Mouse (Mus musculus) hindbrain, embryonic 16.5 days (tissue): ENCODE data around the gene Mlec. TPM values are rescaled to one million over a fixed set of nuclear protein-coding genes. Genes with fewer than 3 reads are reported as not detected.
"Not testable (repeated sequence)": the region's sequence is repeated elsewhere in the genome, so short reads cannot be mapped to it uniquely, and the experiment has no call there.

Experiments
- ATAC-seq: fragments of 200-750 bp; cut with Nextera tagmentation; 2 replicates; pipeline ENCODE4 v1.8.0; 2017; ENCODE audit warnings: moderate TSS enrichment, moderate library complexity
- H3K27ac ChIP-seq: fragments of 300-500 bp; sonication (generic); 2 replicates; pipeline ENCODE4 v1.5.1; 2014; ENCODE audit warnings: low read depth, mild to moderate bottlenecking, control low read depth, low read length, moderate library complexity
- H3K27me3 ChIP-seq: fragments of 300-500 bp; sonication (generic); replicated peaks from 2 replicates; pipeline ENCODE4 v1.6.1; 2014; ENCODE audit warnings: low read length; ENCODE audit not compliant: control insufficient read depth, insufficient read depth
- H3K36me3 ChIP-seq: fragments of 300-500 bp; sonication (generic); 2 replicates; pipeline ENCODE4 v1.6.1; 2014; ENCODE audit warnings: mild to moderate bottlenecking, low read length, moderate library complexity, mixed read lengths; ENCODE audit not compliant: control insufficient read depth, insufficient read depth
- H3K4me1 ChIP-seq: fragments of 300-500 bp; sonication (generic); 2 replicates; pipeline ENCODE4 v1.6.1; 2014; ENCODE audit warnings: low read depth, low read length; ENCODE audit not compliant: control insufficient read depth, insufficient read depth
- H3K4me2 ChIP-seq: fragments of 300-500 bp; sonication (generic); 2 replicates; pipeline ENCODE4 v1.6.1; 2014; ENCODE audit warnings: mild to moderate bottlenecking, low read length, control low read depth, moderate library complexity
- H3K4me3 ChIP-seq: fragments of 300-500 bp; sonication (generic); 2 replicates; pipeline ENCODE4 v1.5.1; 2014; ENCODE audit warnings: mild to moderate bottlenecking, low read length, control low read depth, moderate library complexity
- H3K9ac ChIP-seq: fragments of 300-500 bp; sonication (generic); 2 replicates; pipeline ENCODE4 v1.6.1; 2014; ENCODE audit warnings: low read depth, mild to moderate bottlenecking, control low read depth, low read length, moderate library complexity
- H3K9me3 ChIP-seq: fragments of 300-500 bp; sonication (generic); 2 replicates; pipeline ENCODE4 v1.6.1; 2014; ENCODE audit warnings: mild to moderate bottlenecking, low read length, moderate library complexity; ENCODE audit not compliant: control insufficient read depth
- WGBS: fragments of 180-500 bp; shearing (Covaris S2); extraction: QIAGEN DNeasy Blood & Tissue Kit; methylation state at CpG from one replicate; pipeline ENCODE4 v1.1.7; 2014; 5-methylcytosine and 5-hydroxymethylcytosine counted together
- polyA plus RNA-seq: library from polyadenylated mRNA; unstranded; fragments of >200 nt; fragmentation: Nextera tagmentation; extraction: Ambion mirVana; gene quantifications from 2 replicates; pipeline ENCODE4 v1.2.1, GENCODE M21; 2015

The Mlec gene
- polyA plus RNA-seq, 1 experiment from 2014 or later: 23.8 TPM

GRCm38 (mm10) chr5:115120978-115121377 lies 37.0 kb downstream of the Mlec start:
- Histone ChIP-seq H3K4me1 (peaks cover 15% of the 10 kb centered on the region), H3K9me3 (no peaks in the 10 kb centered on the region), H3K27me3 (no peaks in the 10 kb centered on the region), H3K4me2 (no peak overlapping the region), H3K9ac (no peak overlapping the region), H3K27ac (no peak overlapping the region), H3K36me3 (peaks cover 7% of the 10 kb centered on the region; the same call in 1 of the 2 replicates), H3K4me3 (no peak overlapping the region)
- no peak for ATAC-seq
- 70% methylated on average over 5 of the region's 5 CpGs for WGBS

GRCm38 (mm10) chr5:115118961-115119570 lies 38.9 kb downstream of the Mlec start, which contains the start of gene Acads:
Gene Acads (minus strand): TSS chr5:115119346.
- H3K9ac ChIP-seq: peak within 1 kb of the TSS; percentile 80
- peak; percentile 90 for ATAC-seq

GRCm38 (mm10) chr5:115117467-115117866 lies 40.5 kb downstream of the Mlec start:
- Histone ChIP-seq H3K36me3 (peaks cover 3% of the 10 kb centered on the region; the same call in 1 of the 2 replicates), H3K27me3 (no peaks in the 10 kb centered on the region), H3K4me1 (peaks cover 6% of the 10 kb centered on the region), H3K9ac (no peak overlapping the region), H3K4me3 (no peak overlapping the region), H3K4me2 (no peak overlapping the region), H3K9me3 (no peaks in the 10 kb centered on the region), H3K27ac (no peak overlapping the region)
- ATAC-seq: no peak
- WGBS: 95% methylated on average over 13 of the region's 13 CpGs

More at GRCm38 (mm10) chr5:115118961-115119570, 38.9 kb downstream of the Mlec start, which contains the start of gene Acads:
- H3K4me2 ChIP-seq: peak within 1 kb of the TSS; percentile 88
- H3K4me3 ChIP-seq: peak within 1 kb of the TSS; percentile 69
- H3K27me3 ChIP-seq: no peaks in the 10 kb centered on the region
- WGBS: 0% methylated on average over 31 of the region's 39 CpGs
- 0 out of 2 replicates have a peak, but pooled peaks cover 2% of the 10 kb centered on the region for H3K36me3 ChIP-seq
- H3K27ac ChIP-seq: peak within 1 kb of the TSS; percentile 6; the same call in 1 of the 2 replicates
- peaks cover 6% of the 10 kb centered on the region for H3K4me1 ChIP-seq
- no peaks in the 10 kb centered on the region for H3K9me3 ChIP-seq

GRCm38 (mm10) chr5:115116426-115116825 lies 41.6 kb downstream of the Mlec start:
- H3K4me1 ChIP-seq: peaks cover 6% of the 10 kb centered on the region
- H3K27ac ChIP-seq: no peak overlapping the region
- WGBS: 94% methylated on average over 3 of the region's 3 CpGs
- H3K27me3 ChIP-seq: no peaks in the 10 kb centered on the region
- ATAC-seq: no peak
- H3K9me3 ChIP-seq: no peaks in the 10 kb centered on the region
- H3K4me3 ChIP-seq: no peak overlapping the region
- H3K4me2 ChIP-seq: no peak overlapping the region
- H3K9ac ChIP-seq: no peak overlapping the region
- peaks cover 5% of the 10 kb centered on the region; the same call in 1 of the 2 replicates for H3K36me3 ChIP-seq

GRCm38 (mm10) chr5:115114501-115114900 lies 43.5 kb downstream of the Mlec start:
- Histone ChIP-seq H3K4me2 (no peak overlapping the region), H3K4me1 (peaks cover 6% of the 10 kb centered on the region), H3K9me3 (no peaks in the 10 kb centered on the region), H3K9ac (no peak overlapping the region), H3K27ac (no peak overlapping the region), H3K27me3 (no peaks in the 10 kb centered on the region), H3K36me3 (peaks cover 5% of the 10 kb centered on the region; the same call in 1 of the 2 replicates), H3K4me3 (no peak overlapping the region)
- no peak for ATAC-seq
- 98% methylated on average over 8 of the region's 8 CpGs for WGBS

GRCm38 (mm10) chr5:115113244-115113643 lies 44.7 kb downstream of the Mlec start:
- Histone ChIP-seq H3K4me3 (no peak overlapping the region), H3K4me1 (no peaks in the 10 kb centered on the region; the same call in 1 of the 2 replicates), H3K36me3 (peaks cover 5% of the 10 kb centered on the region; the same call in 1 of the 2 replicates), H3K27ac (no peak overlapping the region), H3K9ac (no peak overlapping the region), H3K27me3 (no peaks in the 10 kb centered on the region), H3K4me2 (no peak overlapping the region), H3K9me3 (no peaks in the 10 kb centered on the region)
- no peak for ATAC-seq
- WGBS: 96% methylated on average over 12 of the region's 12 CpGs

GRCm38 (mm10) chr5:115111156-115111555 lies 46.8 kb downstream of the Mlec start:
- no peak overlapping the region for H3K27ac ChIP-seq
- H3K9me3 ChIP-seq: no peaks in the 10 kb centered on the region
- H3K36me3 ChIP-seq: peaks cover 3% of the 10 kb centered on the region; the same call in 1 of the 2 replicates
- ATAC-seq: no peak
- no peak overlapping the region for H3K9ac ChIP-seq
- no peak overlapping the region for H3K4me2 ChIP-seq
- H3K4me3 ChIP-seq: no peak overlapping the region
- H3K4me1 ChIP-seq: no peaks in the 10 kb centered on the region; the same call in 1 of the 2 replicates
- WGBS: 82% methylated on average over 8 of the region's 8 CpGs
- H3K27me3 ChIP-seq: no peaks in the 10 kb centered on the region

- H3K9ac ChIP-seq, H3K4me3 ChIP-seq, H3K9me3 ChIP-seq, H3K27ac ChIP-seq, H3K4me2 ChIP-seq, ATAC-seq, H3K4me1 ChIP-seq, H3K27me3 ChIP-seq: not testable (repeated sequence)
- 97% methylated on average over 23 of the region's 23 CpGs for WGBS
- H3K36me3 ChIP-seq: peaks cover 17% of the 10 kb centered on the region
These were observed 54.7 kb downstream of the Mlec start for GRCm38 (mm10) chr5:115103253-115103652.

- H3K4me3 ChIP-seq: no peak overlapping the region
- peaks cover 18% of the 10 kb centered on the region for H3K36me3 ChIP-seq
- no peak overlapping the region for H3K9ac ChIP-seq
- 92% methylated on average over 2 of the region's 2 CpGs for WGBS
- H3K4me1 ChIP-seq: no peaks in the 10 kb centered on the region
- no peak for ATAC-seq
- no peaks in the 10 kb centered on the region for H3K27me3 ChIP-seq
- no peak overlapping the region for H3K27ac ChIP-seq
- no peaks in the 10 kb centered on the region for H3K9me3 ChIP-seq
- no peak overlapping the region for H3K4me2 ChIP-seq
These were observed 55.7 kb downstream of the Mlec start for GRCm38 (mm10) chr5:115102231-115102630.
